ENCODE assay signal across 8 mouse cellular contexts in genomic region chr9:55327234-55327615, GRCm38 (mm10). TPM values are rescaled to one million over a fixed set of nuclear protein-coding genes. Genes with fewer than 3 reads are reported as not detected.
DNase-seq lines count a peak whose midpoint lies in the region; ATAC-seq and TF ChIP-seq lines count a peak whose summit lies in the region.

No protein-coding gene starts in this region.

- ATAC-seq in lung, embryonic 14.5 days (ENCODE audit: insufficient read depth), result peak; percentile 10
- peak; percentile 35; the same call in 1 of the 2 replicates for ATAC-seq in forebrain, embryonic 11.5 days (replicated peaks; ENCODE audit: low FRiP score)

- H3K36me3 ChIP-seq in lung, embryonic 14.5 days (ENCODE audit: insufficient read depth), result no peaks in the 10 kb centered on the region
- H3K36me3 ChIP-seq in forebrain, embryonic 11.5 days (ENCODE audit: control insufficient read depth, insufficient read depth, low read length), result no peaks in the 10 kb centered on the region
- H3K36me3 ChIP-seq in limb, embryonic 10.5 days, result no peaks in the 10 kb centered on the region

- no peak overlapping the region for H3K27ac ChIP-seq in lung, embryonic 14.5 days (ENCODE audit: low read depth)
- H3K27ac ChIP-seq in forebrain, embryonic 11.5 days (ENCODE audit: low read depth, low read length), result no peak overlapping the region
- peak overlapping the region; percentile 88; the same call in 1 of the 2 replicates for H3K27ac ChIP-seq in limb, embryonic 10.5 days

- no peaks in the 10 kb centered on the region for H3K4me1 ChIP-seq in lung, embryonic 14.5 days (ENCODE audit: insufficient read depth)
- 0 out of 2 replicates have a peak, but pooled peaks cover 4% of the 10 kb centered on the region for H3K4me1 ChIP-seq in forebrain, embryonic 11.5 days (replicated peaks; ENCODE audit: control insufficient read depth, insufficient read depth, low read length)
- peaks cover 18% of the 10 kb centered on the region for H3K4me1 ChIP-seq in limb, embryonic 10.5 days

- TF ChIP-seq CTCF in lung, embryonic 14.5 days (IDR thresholded peaks at IDR 0.05; ENCODE audit: low read depth), result no peak

- H3K27me3 ChIP-seq in lung, embryonic 14.5 days (ENCODE audit: insufficient read depth, low read length), result peaks cover 33% of the 10 kb centered on the region
- peaks cover 15% of the 10 kb centered on the region for H3K27me3 ChIP-seq in forebrain, embryonic 11.5 days (ENCODE audit: control insufficient read depth, insufficient read depth, low read length)
- peaks cover 80% of the 10 kb centered on the region for H3K27me3 ChIP-seq in limb, embryonic 10.5 days (ENCODE audit: low read depth, poor library complexity, severe bottlenecking)

- peak overlapping the region; percentile 64 for H3K4me3 ChIP-seq in lung, embryonic 14.5 days (ENCODE audit: low read depth, low read length)
- H3K4me3 ChIP-seq in forebrain, embryonic 11.5 days (ENCODE audit: low read depth, low read length), result peak overlapping the region; percentile 63
- peak overlapping the region; percentile 85 for H3K4me3 ChIP-seq in limb, embryonic 10.5 days

- H3K4me2 ChIP-seq in lung, embryonic 14.5 days, result peak overlapping the region; percentile 84
- H3K4me2 ChIP-seq in forebrain, embryonic 11.5 days (ENCODE audit: low read depth, low read length, severe bottlenecking), result peak overlapping the region; percentile 83

- under 1% methylated on average over 13 of the region's 13 CpGs for WGBS in lung, embryonic 14.5 days
- under 1% methylated on average over 13 of the region's 13 CpGs for WGBS in forebrain, embryonic 11.5 days
- 2% methylated on average over 13 of the region's 13 CpGs for WGBS in limb, embryonic 10.5 days

- H3K9me3 ChIP-seq in lung, embryonic 14.5 days (ENCODE audit: low read depth, low read length), result no peaks in the 10 kb centered on the region
- no peaks in the 10 kb centered on the region for H3K9me3 ChIP-seq in forebrain, embryonic 11.5 days (ENCODE audit: control insufficient read depth, low read length)
- no peaks in the 10 kb centered on the region for H3K9me3 ChIP-seq in limb, embryonic 10.5 days (replicated peaks)

- peak; percentile 12 for DNase-seq in adrenal gland, postnatal 10 days
- no peak for DNase-seq in adrenal gland, postnatal 25 days
- DNase-seq in lung, embryonic 14.5 days, result peak; percentile 14
- DNase-seq in lung, postnatal 14 days, result no peak
- DNase-seq in forebrain, embryonic 11.5 days (ENCODE audit: low spot score), result no peak
- DNase-seq in limb, embryonic 10.5 days (ENCODE audit: low spot score), result peak; percentile 47
- DNase-seq in natural killer cell, adult 2 months (ENCODE audit: low spot score in 2 of 2), result peak; percentile 79 to 84
- DNase-seq in gastrocnemius, postnatal 10 days, result no peak

- H3K9ac ChIP-seq in lung, embryonic 14.5 days, result peak overlapping the region; percentile 60
- peak overlapping the region; percentile 70 for H3K9ac ChIP-seq in forebrain, embryonic 11.5 days (ENCODE audit: low read length)

RNA-seq across cellular contexts. Expression of gene Tmem266, which starts 0.5 kb away (rescaled TPM):
- total RNA-seq in adrenal gland, postnatal 10 days (2021), result 1 to 10 TPM; 1.4 to 1.5 TPM
- total RNA-seq in adrenal gland, postnatal 25 days (2021), result 0.58 and 1.3 TPM in 2 replicates
- polyA plus RNA-seq in lung, embryonic 14.5 days (2014; fragmentation: Nextera tagmentation; extraction: Ambion mirVana), result 0.20 and 0.29 TPM in 2 replicates
- polyA plus RNA-seq in forebrain, embryonic 11.5 days (2014; fragmentation: Nextera tagmentation; extraction: Ambion mirVana), result 0.21 TPM in 1 of 2 replicates, not detected in the other
- 0.23 and 0.49 TPM in 2 replicates for polyA plus RNA-seq in limb, embryonic 10.5 days (2016; fragmentation: Nextera tagmentation; extraction: Ambion mirVana)
- under 1 TPM; 0.35 to 0.36 TPM for total RNA-seq in gastrocnemius, postnatal 10 days (2021)

RNA-seq across cellular contexts. Expression of gene Nrg4, which starts 0.6 kb away (rescaled TPM):
- total RNA-seq in adrenal gland, postnatal 10 days (2021), result 10 to 100 TPM; 33.3 to 38.9 TPM
- total RNA-seq in adrenal gland, postnatal 25 days (2021), result 27.2 and 47.6 TPM in 2 replicates
- polyA plus RNA-seq in lung, embryonic 14.5 days (2014; fragmentation: Nextera tagmentation; extraction: Ambion mirVana), result 1.3 and 1.4 TPM in 2 replicates
- 1.2 and 1.3 TPM in 2 replicates for polyA plus RNA-seq in forebrain, embryonic 11.5 days (2014; fragmentation: Nextera tagmentation; extraction: Ambion mirVana)
- polyA plus RNA-seq in limb, embryonic 10.5 days (2016; fragmentation: Nextera tagmentation; extraction: Ambion mirVana), result 1.1 and 1.4 TPM in 2 replicates
- total RNA-seq in gastrocnemius, postnatal 10 days (2021), result under 1 TPM; 0.31 to 0.52 TPM

Comparison
In these comparisons a context has a peak if more than half of its experiments do, and no peak if none do; other contexts are left out.
1. DNase-seq: peak in adrenal gland, postnatal 10 days (single experiment), lung, embryonic 14.5 days (single experiment), limb, embryonic 10.5 days (single experiment) and natural killer cell, adult 2 months (2 of 2); none in adrenal gland, postnatal 25 days (single experiment), lung, postnatal 14 days (single experiment), forebrain, embryonic 11.5 days (single experiment) and gastrocnemius, postnatal 10 days (single experiment).
2. RNA of gene Nrg4, which starts 0.6 kb away (total RNA-seq): 33.3 to 38.9 TPM in adrenal gland, postnatal 10 days and 27.2 to 47.6 TPM in adrenal gland, postnatal 25 days; 0.31 to 0.52 TPM in gastrocnemius, postnatal 10 days; every median in the first group is over 10 times any median in the second.
3. Peak in every context shown above with its lines, with median percentiles within 50 percentile points of each other: H3K4me3 ChIP-seq.